In the genomic region with DNA sequence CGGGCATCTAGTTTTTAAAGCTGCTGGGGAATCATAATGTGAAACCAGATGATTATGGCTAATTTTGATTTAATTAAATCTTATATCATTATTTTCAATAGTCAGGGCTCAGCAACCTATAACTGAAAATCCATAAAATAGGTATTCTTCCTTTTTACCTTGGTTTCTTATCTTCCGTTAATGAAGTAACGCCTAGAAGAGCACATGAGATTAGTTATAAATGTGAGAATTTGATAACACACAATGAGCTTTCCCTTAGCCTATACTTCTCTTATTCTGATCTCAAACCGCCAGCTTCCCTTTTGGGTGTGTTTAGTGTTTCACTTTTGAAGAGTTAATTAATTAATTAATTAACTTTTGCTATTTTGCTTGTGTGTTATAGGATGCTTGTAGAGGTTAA, we compare ENCODE assay signal across 30 mouse cellular contexts.
"Had no signal": no experiment of that assay in that cellular context is flagged by ENCODE, and none has a peak within 500 bp of the region (broad histone marks: within the 10 kb centered on the region; RNA-seq: fewer than 3 reads in every experiment).

No protein-coding gene starts in this region.

- H3K36me3 ChIP-seq: limb, embryonic 10.5 days; limb, embryonic 13.5 days; limb, embryonic 15.5 days; liver, embryonic 12.5 days; liver, embryonic 13.5 days; liver, embryonic 15.5 days; lung, embryonic 15.5 days; midbrain, embryonic 10.5 days; midbrain, embryonic 12.5 days; midbrain, embryonic 15.5 days; neural tube, embryonic 12.5 days had no signal

- H3K27ac ChIP-seq: limb, embryonic 10.5 days; limb, embryonic 12.5 days; limb, embryonic 13.5 days; limb, embryonic 15.5 days; liver, embryonic 12.5 days; liver, embryonic 13.5 days; liver, embryonic 14.5 days; liver, embryonic 15.5 days; lung, embryonic 15.5 days; macrophage; midbrain, embryonic 10.5 days; midbrain, embryonic 12.5 days; midbrain, embryonic 15.5 days; neural tube, embryonic 12.5 days had no signal

- H3K4me2 ChIP-seq: limb, embryonic 12.5 days; limb, embryonic 13.5 days; limb, embryonic 15.5 days; liver, embryonic 11.5 days; liver, embryonic 12.5 days; liver, embryonic 13.5 days; liver, embryonic 15.5 days; lung, embryonic 14.5 days; lung, embryonic 15.5 days; midbrain, embryonic 12.5 days; midbrain, embryonic 15.5 days; neural tube, embryonic 12.5 days had no signal

- H3K9ac ChIP-seq: limb, embryonic 12.5 days; limb, embryonic 13.5 days; limb, embryonic 15.5 days; liver, embryonic 12.5 days; liver, embryonic 13.5 days; liver, embryonic 14.5 days; liver, embryonic 15.5 days; liver, postnatal 0 days; lung, embryonic 14.5 days; lung, embryonic 15.5 days; midbrain, embryonic 12.5 days; midbrain, embryonic 15.5 days; neural tube, embryonic 12.5 days had no signal

- H3K4me3 ChIP-seq: limb, embryonic 10.5 days; limb, embryonic 12.5 days; limb, embryonic 13.5 days; limb, embryonic 15.5 days; liver, embryonic 12.5 days; liver, embryonic 13.5 days; liver, embryonic 15.5 days; lung, embryonic 15.5 days; megakaryocyte, embryonic 14.5 days; midbrain, embryonic 10.5 days; midbrain, embryonic 12.5 days; midbrain, embryonic 15.5 days; myocyte; neural tube, embryonic 12.5 days had no signal

- ATAC-seq: liver, embryonic 12.5 days; liver, postnatal 0 days; lung, postnatal 0 days; midbrain, embryonic 15.5 days; midbrain, embryonic 16.5 days had no signal

- H3K27me3 ChIP-seq: limb, embryonic 12.5 days; limb, embryonic 13.5 days; limb, embryonic 15.5 days; liver, embryonic 12.5 days; liver, embryonic 13.5 days; liver, embryonic 15.5 days; lung, embryonic 15.5 days; midbrain, embryonic 12.5 days; midbrain, embryonic 15.5 days; neural tube, embryonic 12.5 days had no signal

- H3K9me3 ChIP-seq: limb, embryonic 10.5 days; limb, embryonic 12.5 days; limb, embryonic 13.5 days; limb, embryonic 15.5 days; liver, embryonic 12.5 days; liver, embryonic 13.5 days; liver, embryonic 15.5 days; lung, embryonic 15.5 days; megakaryocyte, embryonic 14.5 days; midbrain, embryonic 10.5 days; midbrain, embryonic 12.5 days; midbrain, embryonic 15.5 days; neural tube, embryonic 12.5 days had no signal

- DNase-seq: left cerebral cortex, postnatal 4 days; liver; liver, embryonic 13.5 days; liver, postnatal 0 days; lung, adult 18-20 months; lung, adult 2 months; lung, embryonic 14.5 days; lung, postnatal 10 days; lung, postnatal 14 days; lung, postnatal 36 days; lung, postnatal 4 days; midbrain, embryonic 14.5 days had no signal
